Comparison of ENCODE assay signal across 16 mouse cellular contexts in the genomic region with DNA sequence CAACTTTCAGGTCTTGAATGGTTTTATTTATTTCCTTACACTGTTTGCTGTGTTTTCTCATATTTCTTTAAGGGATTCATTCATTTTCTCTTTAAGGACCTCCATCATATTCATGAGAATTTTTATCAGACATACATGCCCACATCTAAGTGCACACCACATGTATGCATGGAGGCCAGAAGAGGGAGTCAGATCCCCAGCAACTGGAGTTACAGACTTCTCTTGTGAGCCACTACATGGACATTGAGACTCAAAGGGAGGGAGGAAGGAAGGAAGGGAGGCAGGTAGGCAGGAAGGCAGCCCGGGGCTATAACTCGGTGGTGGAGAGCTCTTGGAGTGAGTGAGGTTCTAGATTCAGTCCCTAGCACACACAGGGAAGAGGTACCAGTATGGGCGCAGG. TPM values are rescaled to one million over a fixed set of nuclear protein-coding genes. Genes with fewer than 3 reads are reported as not detected.
DNase-seq lines count a peak whose midpoint lies in the region; ATAC-seq and TF ChIP-seq lines count a peak whose summit lies in the region.
"Had no signal": no experiment of that assay in that cellular context is flagged by ENCODE, and none has a peak within 500 bp of the region (broad histone marks: within the 10 kb centered on the region; RNA-seq: fewer than 3 reads in every experiment).

No protein-coding gene starts in this region.

- 53% methylated on average over 3 of the region's 3 CpGs for WGBS in kidney, adult 2 months

- H3K27ac ChIP-seq in kidney, adult 2 months (ENCODE audit: insufficient read depth, low read depth, low read length) = no peak overlapping the region
- no peak overlapping the region for H3K27ac ChIP-seq in cortical plate, adult 2 months (ENCODE audit: insufficient read depth, low read length)
- H3K27ac ChIP-seq: embryonic facial prominence, embryonic 10.5 days; intestine, embryonic 15.5 days; limb, embryonic 13.5 days; midbrain, embryonic 10.5 days had no signal

- no peak for TF ChIP-seq POLR2A in kidney, adult 2 months (IDR thresholded peaks at IDR 0.05; ENCODE audit: low read depth, low read length)
- no peak for TF ChIP-seq POLR2A in cortical plate, adult 2 months (IDR thresholded peaks at IDR 0.05; ENCODE audit: extremely low read depth, insufficient read depth, low read length)

- no peak for DNase-seq in kidney, adult 2 months
- no peak for DNase-seq in kidney, adult 9 months
- DNase-seq in 416B (ENCODE audit: low read depth) = peak; percentile 26
- peak; percentile 80 for DNase-seq in A20 (ENCODE audit: low read depth, low spot score)
- DNase-seq in ovary, postnatal 14 days (ENCODE audit: low spot score) = no peak
- no peak for DNase-seq in urinary bladder, postnatal 4 days (ENCODE audit: low spot score in 2 of 2)
- DNase-seq: cerebellum, adult 11 months; heart, postnatal 4 days; thymus, postnatal 4 days had no signal

- no peak overlapping the region for H3K4me3 ChIP-seq in kidney, adult 2 months (ENCODE audit: insufficient read depth, low read depth, low read length)
- H3K4me3 ChIP-seq in cortical plate, adult 2 months (ENCODE audit: insufficient read depth, low read length) = no peak overlapping the region
- H3K4me3 ChIP-seq: embryonic facial prominence, embryonic 10.5 days; intestine, embryonic 15.5 days; limb, embryonic 13.5 days; midbrain, embryonic 10.5 days had no signal

- peak; percentile 27; the same call in 1 of the 2 replicates for TF ChIP-seq CTCF in kidney, adult 2 months (conservative IDR thresholded peaks at IDR 0.05; ENCODE audit: insufficient read depth, insufficient read length, low read depth, low read length)
- TF ChIP-seq CTCF in cortical plate, adult 2 months (IDR thresholded peaks at IDR 0.05; ENCODE audit: extremely low read depth, insufficient read depth, low read length) = peak; percentile 26; the same call in 1 of the 2 replicates

- ATAC-seq in erythroblast, adult 5-6 weeks (replicated peaks; ENCODE audit: low FRiP score, poor library complexity, severe bottlenecking) = no peak
- ATAC-seq: intestine, embryonic 15.5 days had no signal

- H3K36me3 ChIP-seq in kidney, adult 2 months (ENCODE audit: control insufficient read depth, insufficient read depth, low read length) = no peaks in the 10 kb centered on the region
- H3K36me3 ChIP-seq: embryonic facial prominence, embryonic 10.5 days; intestine, embryonic 15.5 days; limb, embryonic 13.5 days; midbrain, embryonic 10.5 days had no signal

- no peaks in the 10 kb centered on the region for H3K4me1 ChIP-seq in kidney, adult 2 months (ENCODE audit: control insufficient read depth, insufficient read depth, low read length)
- no peaks in the 10 kb centered on the region for H3K4me1 ChIP-seq in cortical plate, adult 2 months (ENCODE audit: control insufficient read depth, insufficient read depth, low read length)
- H3K4me1 ChIP-seq: intestine, embryonic 15.5 days; limb, embryonic 13.5 days; midbrain, embryonic 10.5 days had no signal

- no peaks in the 10 kb centered on the region for H3K27me3 ChIP-seq in kidney, adult 2 months (replicated peaks; ENCODE audit: control insufficient read depth, insufficient read depth, low read length)
- H3K27me3 ChIP-seq: intestine, embryonic 15.5 days; limb, embryonic 13.5 days had no signal

RNA-seq across cellular contexts. Expression of gene Cd83, which starts 34.3 kb away (rescaled TPM):
- polyA plus RNA-seq in kidney, adult 2 months (2012; rRNA removed) = 1.8 and 3.3 TPM in 2 replicates
- polyA plus RNA-seq in cortical plate, adult 2 months (2012; rRNA removed) = 11.7 and 12.7 TPM in 2 replicates
- not detected in 2 replicates for total RNA-seq in erythroblast, adult 5-6 weeks (2015; ENCODE audit: low replicate concordance)
- 0.77 TPM in 1 of 2 replicates, not detected in the other for total RNA-seq in erythroblast, adult 5-6 weeks (2017; ENCODE audit: low replicate concordance)
- total RNA-seq: MEL had no signal

Comparison
In these comparisons a context has a peak if more than half of its experiments do, and no peak if none do; other contexts are left out.
1. DNase-seq: peak in 416B (single experiment) and A20 (single experiment); none in kidney, adult 2 months (single experiment), kidney, adult 9 months (single experiment), ovary, postnatal 14 days (single experiment) and urinary bladder, postnatal 4 days (0 of 2).